Comparison of ENCODE assay signal across 1 mouse cellular context in the genomic region with DNA sequence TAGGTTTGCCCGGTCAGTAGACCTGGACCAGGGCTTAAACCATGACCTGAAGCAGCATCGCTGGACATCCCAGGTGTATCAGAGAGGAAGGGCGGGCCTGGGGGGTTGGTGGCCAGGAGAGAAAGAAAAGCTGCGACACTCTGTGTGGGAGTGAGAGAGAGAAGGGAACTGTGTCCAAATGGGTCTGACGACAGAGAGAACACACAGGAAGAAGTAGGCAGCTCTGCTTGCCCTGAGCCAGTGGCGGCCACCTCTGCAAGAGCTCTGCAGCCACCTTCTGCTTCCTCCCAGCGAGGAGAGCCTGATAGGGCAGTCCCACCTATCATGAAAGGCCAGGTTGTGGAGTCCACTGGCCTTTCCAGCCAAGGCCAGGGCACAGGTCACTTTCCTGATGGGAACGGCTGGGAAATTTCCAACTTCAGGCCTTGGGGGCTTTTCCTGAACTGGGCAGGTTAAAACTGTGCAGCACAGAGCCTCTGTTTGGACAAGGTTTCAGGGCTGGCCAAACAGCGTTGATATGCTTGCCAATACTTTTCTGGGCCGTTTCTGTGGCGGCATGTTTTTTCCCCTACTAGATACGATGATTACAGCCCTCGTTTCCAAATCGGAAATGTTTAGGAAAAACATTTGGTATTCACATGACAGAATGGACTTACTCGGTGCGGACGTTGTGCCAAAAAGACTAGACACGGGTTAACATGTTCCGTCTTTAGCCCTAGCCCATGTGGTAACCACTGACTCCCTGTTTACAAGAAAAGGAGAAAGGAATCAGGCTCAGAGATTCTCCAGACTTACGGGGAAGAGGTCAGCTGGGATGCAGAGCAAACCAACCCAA.
TF ChIP-seq lines count a peak whose summit lies in the region.

No protein-coding gene starts in this region.

TF ChIP-seq in CH12.LX, 34 proteins besides CTCF, POLR2A, EP300 and RAD21:
- TF ChIP-seq SMC3 (IDR thresholded peaks at IDR 0.05; ENCODE audit: low read depth, low read length), result no peak
- no peak for TF ChIP-seq MXI1 (IDR thresholded peaks at IDR 0.05; ENCODE audit: low read depth, low read length)
- no peak for TF ChIP-seq ELF1 (IDR thresholded peaks at IDR 0.05; ENCODE audit: low read depth, low read length)
- no peak for TF ChIP-seq NELFE (IDR thresholded peaks at IDR 0.05; ENCODE audit: low read depth, low read length)
- TF ChIP-seq MAX (IDR thresholded peaks at IDR 0.05; ENCODE audit: low read length), result 0 out of 2 replicates have a peak, but pooled peaks have one; percentile 4
- TF ChIP-seq JUND (conservative IDR thresholded peaks at IDR 0.05; ENCODE audit: low read depth, low read length), result no peak
- TF ChIP-seq MEF2A (IDR thresholded peaks at IDR 0.05; ENCODE audit: borderline replicate concordance, low read depth, low read length), result no peak
- TF ChIP-seq MAFK (IDR thresholded peaks at IDR 0.05; ENCODE audit: insufficient replicate concordance, low read length), result no peak
